In the genomic region with DNA sequence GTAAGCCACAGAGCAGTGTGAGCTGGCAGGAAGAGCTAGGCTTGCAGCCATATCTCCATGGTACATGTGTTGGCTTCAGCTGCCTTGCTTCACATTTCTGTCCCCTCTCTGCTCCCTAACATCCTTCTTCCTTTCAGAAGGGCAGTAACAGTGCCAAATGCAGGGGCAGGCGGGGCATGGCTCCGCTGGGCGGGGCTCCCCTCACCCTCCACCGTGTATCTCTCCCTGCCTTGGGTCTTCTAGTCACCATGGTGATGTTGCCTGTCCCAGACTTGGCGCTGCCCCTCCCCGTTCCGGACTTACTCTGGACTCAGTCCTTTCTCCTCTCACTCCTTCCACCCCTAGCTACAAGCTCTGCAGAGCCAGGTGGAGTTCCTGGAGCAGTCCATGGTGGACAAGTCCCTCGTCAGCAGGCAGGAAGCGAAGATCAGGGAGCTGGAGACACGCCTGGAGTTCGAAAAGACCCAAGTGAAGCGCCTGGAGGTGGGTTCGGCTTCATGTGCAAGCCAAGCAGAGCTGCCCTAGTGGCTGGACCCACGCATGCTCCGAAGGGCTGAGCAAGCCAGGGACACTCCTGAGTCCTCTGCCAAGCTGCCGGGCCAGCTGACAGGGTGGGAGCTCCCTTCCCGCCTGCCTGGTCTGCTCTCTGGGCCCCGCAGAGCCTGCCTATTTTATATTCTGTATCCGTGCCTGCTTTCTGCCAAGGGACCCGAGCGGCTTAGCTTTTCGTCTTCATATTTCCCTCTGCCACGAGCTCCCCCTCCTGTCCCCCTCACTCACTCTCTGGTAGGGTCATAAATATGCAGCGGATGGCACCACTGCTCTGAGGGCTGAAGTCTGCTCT, we compare ENCODE assay signal across 11 mouse cellular contexts. TPM values are rescaled to one million over a fixed set of nuclear protein-coding genes. Genes with fewer than 3 reads are reported as not detected.
DNase-seq lines count a peak whose midpoint lies in the region; ATAC-seq and TF ChIP-seq lines count a peak whose summit lies in the region.
"Had no signal": no experiment of that assay in that cellular context is flagged by ENCODE, and none has a peak within 500 bp of the region (broad histone marks: within the 10 kb centered on the region; RNA-seq: fewer than 3 reads in every experiment).

No protein-coding gene starts in this region.

- no peak overlapping the region for H3K9ac ChIP-seq in heart, embryonic 16.5 days (ENCODE audit: low read length)
- H3K9ac ChIP-seq: lung, embryonic 15.5 days had no signal

- H3K4me2 ChIP-seq in heart, embryonic 16.5 days (ENCODE audit: low read depth, low read length) = no peak overlapping the region
- H3K4me2 ChIP-seq: lung, embryonic 15.5 days had no signal

- intact Hi-C loops in left cerebral cortex, adult 2 months (cut with DNase I) = no loop called here

- H3K27ac ChIP-seq in heart, embryonic 16.5 days (ENCODE audit: low read length) = no peak overlapping the region
- peak overlapping the region; percentile 72 for H3K27ac ChIP-seq in left cerebral cortex, adult 2 months
- H3K27ac ChIP-seq: lung, embryonic 15.5 days had no signal

- H3K4me1 ChIP-seq in heart, embryonic 16.5 days (ENCODE audit: control insufficient read depth, insufficient read depth, low read length) = no peaks in the 10 kb centered on the region

- H3K36me3 ChIP-seq in heart, embryonic 16.5 days (ENCODE audit: control insufficient read depth, insufficient read depth) = peaks cover 70% of the 10 kb centered on the region

- peak; percentile 28 for TF ChIP-seq CTCF in left cerebral cortex, adult 2 months (IDR thresholded peaks at IDR 0.05)

- peak; percentile 34 for DNase-seq in gastrocnemius, postnatal 10 days
- no peak for DNase-seq in gastrocnemius, adult 8-10 months (ENCODE audit: low spot score in 2 of 2)
- peak; percentile 83 for DNase-seq in cerebellum, adult 9-11 months
- DNase-seq in left cerebral cortex, adult 2 months (ENCODE audit: extremely low spot score in 1 of 2, low spot score in 2 of 2) = peak; percentile 60 to 72
- DNase-seq in right cerebral cortex, adult 18-20 months = peak; percentile 75
- no peak for DNase-seq in adrenal gland, adult (ENCODE audit: inconsistent age in 2 of 2, low spot score in 1 of 2)

- H3K27me3 ChIP-seq in heart, embryonic 16.5 days (ENCODE audit: control insufficient read depth, insufficient read depth, low read length) = no peaks in the 10 kb centered on the region
- H3K27me3 ChIP-seq: lung, embryonic 15.5 days had no signal

- H3K9me3 ChIP-seq in heart, embryonic 16.5 days (replicated peaks; ENCODE audit: control insufficient read depth, low read length) = no peaks in the 10 kb centered on the region
- H3K9me3 ChIP-seq: lung, embryonic 15.5 days had no signal

- no peak overlapping the region for H3K4me3 ChIP-seq in heart, embryonic 16.5 days (ENCODE audit: low read length)
- H3K4me3 ChIP-seq in left cerebral cortex, adult 2 months = no peak overlapping the region
- H3K4me3 ChIP-seq: lung, embryonic 15.5 days had no signal

- WGBS in heart, embryonic 16.5 days = 59% methylated on average over 24 of the region's 24 CpGs

- 0 out of 2 replicates have a peak, but pooled peaks have one; percentile 35 for ATAC-seq in heart, embryonic 16.5 days (replicated peaks; ENCODE audit: extremely low read depth, insufficient read depth, low FRiP score)
- ATAC-seq in megakaryocyte, adult 5-6 weeks (ENCODE audit: poor library complexity, severe bottlenecking) = no peak

RNA-seq across cellular contexts. Expression of a gene that starts 43.3 kb away (rescaled TPM):
- 1 to 10 TPM in 1 of 2 experiments, under 1 TPM in 1; 0.52 to 1.1 TPM for total RNA-seq in gastrocnemius, postnatal 10 days (2021)
- total RNA-seq in gastrocnemius, adult 8-10 months (2022) = not detected
- polyA plus RNA-seq in heart, embryonic 16.5 days (2015; fragmentation: Nextera tagmentation; extraction: Ambion mirVana) = 2.9 TPM in 2 replicates
- 1 to 10 TPM in 1 of 2 experiments, under 1 TPM in 1; 0.70 to 1.3 TPM for total RNA-seq in left cerebral cortex, adult 2 months (2021)
- not detected in 2 replicates for total RNA-seq in megakaryocyte, adult 5-6 weeks (2015)
- not detected in 2 replicates for total RNA-seq in megakaryocyte, adult 5-6 weeks (2017)
- total RNA-seq: common myeloid progenitor, adult 5-6 weeks had no signal
- polyA plus RNA-seq: C2C12 had no signal

Comparison
In these comparisons a context has a peak if more than half of its experiments do, and no peak if none do; other contexts are left out.
1. DNase-seq: peak in gastrocnemius, postnatal 10 days (single experiment), cerebellum, adult 9-11 months (single experiment), left cerebral cortex, adult 2 months (2 of 2) and right cerebral cortex, adult 18-20 months (single experiment); none in gastrocnemius, adult 8-10 months (0 of 2) and adrenal gland, adult (0 of 2).